Mouse (Mus musculus) heart, adult 8-10 months (tissue): ENCODE results near the gene Gm29094. TPM values are rescaled to one million over a fixed set of nuclear protein-coding genes. Genes with fewer than 3 reads are reported as not detected.
"Not testable (repeated sequence)": the region's sequence is repeated elsewhere in the genome, so short reads cannot be mapped to it uniquely, and the experiment has no call there.

Experiments
- DNase-seq: peaks from one replicate; pipeline ENCODE4 v3.0.0; 2022; ENCODE audit warnings: low spot score
- total RNA-seq, 4 experiments: library from RNA; stranded (reverse); gene quantifications; 2 replicates each; pipeline ENCODE4 v1.2.4; 2022

Gm29094 gene
- total RNA-seq: 1 to 10 TPM in 1 of 4 experiments, under 1 TPM in 1, not detected in 2; 0.44 to 2.5 TPM

GRCm38 (mm10) chr9:89198969-89199416 is at the start of gene Gm29094, which contains the start of gene Bcl2a1b:
Gene Gm29094 (plus strand): TSS chr9:89199379.
Gene Bcl2a1b (plus strand): TSS chr9:89199209.
- not testable (repeated sequence) for DNase-seq

GRCm38 (mm10) chr9:89172539-89172938 is 26.6 kb upstream of the Gm29094 start:
- not testable (repeated sequence) for DNase-seq

- peak; percentile 75 for DNase-seq
Observed at GRCm38 (mm10) chr9:89178833-89179232, 20.3 kb upstream of the Gm29094 start.

GRCm38 (mm10) chr9:89179469-89179868 is 19.7 kb upstream of the Gm29094 start:
- not testable (repeated sequence) for DNase-seq

- DNase-seq: not testable (repeated sequence)
Observed at GRCm38 (mm10) chr9:89187006-89187405, 12.2 kb upstream of the Gm29094 start.

GRCm38 (mm10) chr9:89195483-89195882 is 3.7 kb upstream of the Gm29094 start:
- not testable (repeated sequence) for DNase-seq

- not testable (repeated sequence) for DNase-seq
Observed at GRCm38 (mm10) chr9:89197509-89197908, 1.7 kb upstream of the Gm29094 start.

- DNase-seq: not testable (repeated sequence)
Observed at GRCm38 (mm10) chr9:89198349-89198748, 830 bp upstream of the Gm29094 start.

GRCm38 (mm10) chr9:89202256-89202655 is 3.1 kb downstream of the Gm29094 start:
- not testable (repeated sequence) for DNase-seq

- not testable (repeated sequence) for DNase-seq
Observed at GRCm38 (mm10) chr9:89208939-89209338, 9.8 kb downstream of the Gm29094 start.

- peak; percentile 32 for DNase-seq
Observed at GRCm38 (mm10) chr9:89210353-89211064, 11.3 kb downstream of the Gm29094 start, which contains the start of gene Mthfs. Gene Mthfs (plus strand): TSS chr9:89210676.

- peak; percentile 95 for DNase-seq
Observed at GRCm38 (mm10) chr9:89211065-89211858, 12.1 kb downstream of the Gm29094 start.

- DNase-seq: not testable (repeated sequence)
Observed at GRCm38 (mm10) chr9:89212428-89212827, 13.2 kb downstream of the Gm29094 start.

- DNase-seq: not testable (repeated sequence)
Observed at GRCm38 (mm10) chr9:89218174-89218573, 19.0 kb downstream of the Gm29094 start.

- DNase-seq: not testable (repeated sequence)
Observed at GRCm38 (mm10) chr9:89219668-89220067, 20.5 kb downstream of the Gm29094 start.

GRCm38 (mm10) chr9:89220704-89221287 is 21.6 kb downstream of the Gm29094 start:
- DNase-seq: not testable (repeated sequence)

GRCm38 (mm10) chr9:89226071-89226470 is 26.9 kb downstream of the Gm29094 start:
- DNase-seq: no peak

- DNase-seq: no peak
Observed at GRCm38 (mm10) chr9:89228122-89228521, 28.9 kb downstream of the Gm29094 start.

- not testable (repeated sequence) for DNase-seq
Observed at GRCm38 (mm10) chr9:89230897-89231497, 31.8 kb downstream of the Gm29094 start.

- DNase-seq: not testable (repeated sequence)
Observed at GRCm38 (mm10) chr9:89237131-89237530, 38.0 kb downstream of the Gm29094 start.

- not testable (repeated sequence) for DNase-seq
Observed at GRCm38 (mm10) chr9:89238976-89239505, 39.9 kb downstream of the Gm29094 start.
